In genomic region chr3:98051407-98051968, GRCm38 (mm10) we compare ENCODE assay signal across 12 mouse cellular contexts. TPM values are rescaled to one million over a fixed set of nuclear protein-coding genes. Genes with fewer than 3 reads are reported as not detected.
DNase-seq lines count a peak whose midpoint lies in the region; ATAC-seq and TF ChIP-seq lines count a peak whose summit lies in the region.
"Had no signal": no experiment of that assay in that cellular context is flagged by ENCODE, and none has a peak within 500 bp of the region (broad histone marks: within the 10 kb centered on the region; RNA-seq: fewer than 3 reads in every experiment).

No protein-coding gene starts in this region.

- no peaks in the 10 kb centered on the region for H3K9me3 ChIP-seq in lung, embryonic 14.5 days (ENCODE audit: low read depth, low read length)
- no peaks in the 10 kb centered on the region for H3K9me3 ChIP-seq in hindbrain, embryonic 11.5 days (ENCODE audit: control insufficient read depth, low read length)
- no peaks in the 10 kb centered on the region for H3K9me3 ChIP-seq in stomach, embryonic 15.5 days
- H3K9me3 ChIP-seq: megakaryocyte, embryonic 14.5 days had no signal

- H3K36me3 ChIP-seq in lung, embryonic 14.5 days (ENCODE audit: insufficient read depth) = no peaks in the 10 kb centered on the region
- no peaks in the 10 kb centered on the region for H3K36me3 ChIP-seq in hindbrain, embryonic 11.5 days (ENCODE audit: control insufficient read depth, insufficient read depth, low read length)
- H3K36me3 ChIP-seq in stomach, embryonic 15.5 days = no peaks in the 10 kb centered on the region; the same call in 1 of the 2 replicates

- no peak overlapping the region for H3K9ac ChIP-seq in lung, embryonic 14.5 days
- H3K9ac ChIP-seq in hindbrain, embryonic 11.5 days (ENCODE audit: low read depth, low read length) = no peak overlapping the region
- H3K9ac ChIP-seq in stomach, embryonic 15.5 days = no peak overlapping the region
- H3K9ac ChIP-seq: liver, embryonic 14.5 days had no signal

- peak overlapping the region; percentile 13; the same call in 1 of the 2 replicates for H3K27ac ChIP-seq in lung, embryonic 14.5 days (ENCODE audit: low read depth)
- H3K27ac ChIP-seq in hindbrain, embryonic 11.5 days (ENCODE audit: low read depth, low read length) = no peak overlapping the region
- peak overlapping the region; percentile 23; the same call in 1 of the 2 replicates for H3K27ac ChIP-seq in stomach, embryonic 15.5 days
- H3K27ac ChIP-seq: liver, embryonic 14.5 days had no signal

- no peak for TF ChIP-seq CTCF in lung, embryonic 14.5 days (IDR thresholded peaks at IDR 0.05; ENCODE audit: low read depth)

- WGBS in lung, embryonic 14.5 days = 44% methylated on average over 16 of the region's 16 CpGs
- WGBS in hindbrain, embryonic 11.5 days = 48% methylated on average over 16 of the region's 16 CpGs
- WGBS in stomach, embryonic 15.5 days = 33% methylated on average over 16 of the region's 16 CpGs

- no peak overlapping the region for H3K4me2 ChIP-seq in lung, embryonic 14.5 days
- H3K4me2 ChIP-seq in hindbrain, embryonic 11.5 days (replicated peaks; ENCODE audit: low read depth, low read length) = no peak overlapping the region
- no peak overlapping the region for H3K4me2 ChIP-seq in stomach, embryonic 15.5 days
- H3K4me2 ChIP-seq: heart, embryonic 11.5 days had no signal

- no peak overlapping the region for H3K4me3 ChIP-seq in lung, embryonic 14.5 days (ENCODE audit: low read depth, low read length)
- H3K4me3 ChIP-seq in hindbrain, embryonic 11.5 days (ENCODE audit: low read depth, low read length) = no peak overlapping the region
- no peak overlapping the region for H3K4me3 ChIP-seq in stomach, embryonic 15.5 days (replicated peaks)
- H3K4me3 ChIP-seq: megakaryocyte, embryonic 14.5 days had no signal

- intact Hi-C loops in heart, postnatal 10 days (cut with DNase I) = no loop called here

- H3K4me1 ChIP-seq in lung, embryonic 14.5 days (ENCODE audit: insufficient read depth) = peaks cover 24% of the 10 kb centered on the region
- H3K4me1 ChIP-seq in hindbrain, embryonic 11.5 days (replicated peaks; ENCODE audit: control insufficient read depth, insufficient read depth, low read length) = no peaks in the 10 kb centered on the region
- peaks cover 36% of the 10 kb centered on the region for H3K4me1 ChIP-seq in stomach, embryonic 15.5 days

- no peak for ATAC-seq in lung, embryonic 14.5 days (ENCODE audit: insufficient read depth)
- 0 out of 2 replicates have a peak, but pooled peaks have one; percentile 36 for ATAC-seq in hindbrain, embryonic 11.5 days (ENCODE audit: low FRiP score)
- 0 out of 2 replicates have a peak, but pooled peaks have one; percentile 17 for ATAC-seq in megakaryocyte, adult 5-6 weeks (ENCODE audit: poor library complexity, severe bottlenecking)
- no peak for ATAC-seq in stomach, embryonic 15.5 days (ENCODE audit: insufficient read depth, low FRiP score, low read depth)
- ATAC-seq: inflammation-experienced regulatory T-cells, adult 6 months had no signal

- no peaks in the 10 kb centered on the region for H3K27me3 ChIP-seq in lung, embryonic 14.5 days (ENCODE audit: insufficient read depth, low read length)
- no peaks in the 10 kb centered on the region for H3K27me3 ChIP-seq in hindbrain, embryonic 11.5 days (ENCODE audit: control insufficient read depth, insufficient read depth, low read length)
- H3K27me3 ChIP-seq in stomach, embryonic 15.5 days (replicated peaks) = no peaks in the 10 kb centered on the region
- H3K27me3 ChIP-seq: megakaryocyte, embryonic 14.5 days had no signal

- no peak for DNase-seq in lung, embryonic 14.5 days
- no peak for DNase-seq in lung, postnatal 25 days (ENCODE audit: low spot score)
- DNase-seq in hindbrain, embryonic 11.5 days (ENCODE audit: low spot score) = no peak
- no peak for DNase-seq in adrenal gland, adult 18-20 months (ENCODE audit: low spot score in 2 of 2)
- DNase-seq in heart, postnatal 10 days = no peak
- DNase-seq: cerebellum, adult 9-10 months had no signal

RNA-seq across cellular contexts. Expression of gene Notch2, which starts 38.2 kb away (rescaled TPM):
- polyA plus RNA-seq in lung, embryonic 14.5 days (2014; fragmentation: Nextera tagmentation; extraction: Ambion mirVana) = 43.8 and 45.1 TPM in 2 replicates
- polyA plus RNA-seq in hindbrain, embryonic 11.5 days (2014; fragmentation: Nextera tagmentation; extraction: Ambion mirVana) = 16.7 and 20.8 TPM in 2 replicates
- 92.1 and 97.4 TPM in 2 replicates for total RNA-seq in megakaryocyte, adult 5-6 weeks (2015)
- total RNA-seq in megakaryocyte, adult 5-6 weeks (2017) = 81.7 and 104 TPM in 2 replicates
- polyA plus RNA-seq in stomach, embryonic 15.5 days (2015; fragmentation: Nextera tagmentation; extraction: Ambion mirVana) = 21.4 and 24.7 TPM in 2 replicates
- 10 to 100 TPM; 46.6 to 79.1 TPM for total RNA-seq in adrenal gland, adult 18-20 months (2021)
- total RNA-seq in heart, postnatal 10 days (2021) = 10 to 100 TPM; 28.2 to 31.0 TPM

Comparison
In these comparisons a context has a peak if more than half of its experiments do, and no peak if none do; other contexts are left out.
1. ATAC-seq: peak in hindbrain, embryonic 11.5 days (single experiment) and megakaryocyte, adult 5-6 weeks (single experiment); none in lung, embryonic 14.5 days (single experiment) and stomach, embryonic 15.5 days (single experiment).